Mouse (Mus musculus): Measurements from ENCODE around the gene 1600015I10Rik. TPM values are rescaled to one million over a fixed set of nuclear protein-coding genes. Genes with fewer than 3 reads are reported as not detected.

Gene 1600015I10Rik
- polyA plus RNA-seq, 1 experiment from 2014 or later = not detected

Other genes with a start within 250 kb of the 1600015I10Rik start
- 9.6 and 10.1 TPM in 2 replicates for gene Gimap4, start 245.3 kb upstream of the 1600015I10Rik start, polyA plus RNA-seq (2016; fragmentation: Nextera tagmentation; extraction: Ambion mirVana)
- 15.7 and 17.2 TPM in 2 replicates for gene Gimap6, start 221.7 kb upstream of the 1600015I10Rik start, polyA plus RNA-seq (2016; fragmentation: Nextera tagmentation; extraction: Ambion mirVana)
- 0.83 and 1.3 TPM in 2 replicates for gene Gm28053, start 211.3 kb upstream of the 1600015I10Rik start, polyA plus RNA-seq (2016; fragmentation: Nextera tagmentation; extraction: Ambion mirVana)
- gene Gimap7, start 211.3 kb upstream of the 1600015I10Rik start, polyA plus RNA-seq (2016; fragmentation: Nextera tagmentation; extraction: Ambion mirVana) = not detected in 2 replicates
- gene Gimap1, start 190.8 kb upstream of the 1600015I10Rik start, polyA plus RNA-seq (2016; fragmentation: Nextera tagmentation; extraction: Ambion mirVana) = 7.9 and 8.5 TPM in 2 replicates
- 1.3 and 1.4 TPM in 2 replicates for gene Gimap5, start 183.7 kb upstream of the 1600015I10Rik start, polyA plus RNA-seq (2016; fragmentation: Nextera tagmentation; extraction: Ambion mirVana)
- not detected in 2 replicates for gene Gimap3, start 159.0 kb upstream of the 1600015I10Rik start, polyA plus RNA-seq (2016; fragmentation: Nextera tagmentation; extraction: Ambion mirVana)
- 18.0 and 29.0 TPM in 2 replicates for gene Tmem176a, start 89.0 kb upstream of the 1600015I10Rik start, polyA plus RNA-seq (2016; fragmentation: Nextera tagmentation; extraction: Ambion mirVana)
- 34.0 and 57.7 TPM in 2 replicates for gene Tmem176b, start 88.4 kb upstream of the 1600015I10Rik start, polyA plus RNA-seq (2016; fragmentation: Nextera tagmentation; extraction: Ambion mirVana)
- gene Aoc1, start 57.0 kb upstream of the 1600015I10Rik start, polyA plus RNA-seq (2016; fragmentation: Nextera tagmentation; extraction: Ambion mirVana) = not detected in 2 replicates
- not detected in 2 replicates for gene Doxl2, start 45.1 kb downstream of the 1600015I10Rik start, polyA plus RNA-seq (2016; fragmentation: Nextera tagmentation; extraction: Ambion mirVana)
- not detected in 2 replicates for gene Svs1, start 57.0 kb downstream of the 1600015I10Rik start, polyA plus RNA-seq (2016; fragmentation: Nextera tagmentation; extraction: Ambion mirVana)
- 0.23 and 0.33 TPM in 2 replicates for gene Gpnmb, start 106.7 kb downstream of the 1600015I10Rik start, polyA plus RNA-seq (2016; fragmentation: Nextera tagmentation; extraction: Ambion mirVana)
- gene Malsu1, start 143.9 kb downstream of the 1600015I10Rik start, polyA plus RNA-seq (2016; fragmentation: Nextera tagmentation; extraction: Ambion mirVana) = 69.1 and 69.8 TPM in 2 replicates